Mouse (Mus musculus) midbrain, embryonic 10.5 days (tissue): ENCODE data around the gene Chst1. TPM values are rescaled to one million over a fixed set of nuclear protein-coding genes. Genes with fewer than 3 reads are reported as not detected.

ENCODE experiments used
- DNase-seq: peaks from one replicate; pipeline ENCODE4 v3.0.0-alpha.2; 2017; ENCODE audit warnings: low spot score
- H3K27ac ChIP-seq: fragments of 300-500 bp; sonication (generic); replicated peaks from 2 replicates; pipeline ENCODE4 v1.5.1; 2016; ENCODE audit warnings: mild to moderate bottlenecking
- H3K27me3 ChIP-seq: fragments of 300-500 bp; sonication (generic); 2 replicates; pipeline ENCODE4 v1.6.1; 2016; ENCODE audit warnings: low read depth, mild to moderate bottlenecking; ENCODE audit not compliant: poor library complexity, severe bottlenecking
- H3K36me3 ChIP-seq: fragments of 300-500 bp; sonication (generic); 2 replicates; pipeline ENCODE4 v1.6.1; 2016; ENCODE audit warnings: mild to moderate bottlenecking, moderate library complexity
- H3K4me1 ChIP-seq: fragments of 300-500 bp; sonication (generic); 2 replicates; pipeline ENCODE4 v1.6.1; 2016
- H3K4me3 ChIP-seq: fragments of 300-500 bp; sonication (generic); 2 replicates; pipeline ENCODE4 v1.5.1; 2016; ENCODE audit warnings: mild to moderate bottlenecking, moderate library complexity
- H3K9me3 ChIP-seq: fragments of 300-500 bp; sonication (generic); replicated peaks from 2 replicates; pipeline ENCODE4 v1.6.1; 2016; ENCODE audit warnings: mild to moderate bottlenecking
- WGBS: fragments of 180-500 bp; shearing (Covaris S2); methylation state at CpG from one replicate; pipeline ENCODE4 v1.1.7; 2016; 5-methylcytosine and 5-hydroxymethylcytosine counted together
- polyA plus RNA-seq: library from polyadenylated mRNA; unstranded; fragments of >200 nt; fragmentation: Nextera tagmentation; extraction: Ambion mirVana; gene quantifications from 2 replicates; pipeline ENCODE4 v1.2.1, GENCODE M21; 2016

Chst1 gene
- polyA plus RNA-seq, 1 experiment from 2014 or later: 5.1 TPM

DNA sequence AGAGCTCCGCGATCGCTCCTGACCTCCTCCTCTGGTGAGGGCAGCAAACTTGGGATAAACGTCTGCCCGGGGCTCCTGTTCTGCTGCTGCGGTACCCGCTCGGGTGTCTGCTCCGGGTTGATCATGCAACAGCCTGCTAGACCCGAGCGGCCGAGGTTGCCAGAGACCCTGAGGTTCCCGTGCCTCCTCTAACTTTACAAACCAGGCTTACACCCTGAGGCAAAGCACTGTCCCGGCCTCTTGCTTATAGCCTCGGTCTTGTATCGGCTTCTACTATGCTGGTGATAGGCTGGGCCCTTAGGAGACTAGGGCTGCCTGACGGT lies 802 bp downstream of the Chst1 start:
- Histone ChIP-seq H3K4me1 (peaks cover 74% of the 10 kb centered on the region), H3K27me3 (peaks cover 88% of the 10 kb centered on the region), H3K9me3 (no peaks in the 10 kb centered on the region), H3K36me3 (no peaks in the 10 kb centered on the region), H3K4me3 (peak overlapping the region; percentile 87), H3K27ac (peak overlapping the region; percentile 89)
- under 1% methylated on average over 17 of the region's 17 CpGs for WGBS
- no peak for DNase-seq

DNA sequence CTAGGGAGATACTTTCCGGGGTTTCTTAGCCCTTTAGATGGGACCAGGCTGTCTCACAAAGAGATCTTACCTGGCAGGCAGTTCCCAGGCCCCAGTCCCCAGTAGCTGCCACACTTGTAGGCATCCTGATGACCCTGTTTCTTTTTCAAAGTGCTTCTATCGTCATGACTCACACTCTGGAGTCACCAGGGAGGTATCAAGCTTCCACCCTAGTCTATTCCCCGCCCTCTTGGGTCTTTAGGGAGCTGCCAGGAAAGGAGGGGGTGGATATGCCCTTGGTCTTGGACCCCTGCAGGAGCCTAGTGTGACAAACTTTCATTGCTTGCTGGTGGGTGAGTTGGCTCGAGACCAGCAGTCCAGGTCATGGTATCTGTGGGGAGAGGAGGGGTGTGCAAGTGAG lies 1.7 kb downstream of the Chst1 start:
- WGBS: 58% methylated on average over 4 of the region's 4 CpGs
- Histone ChIP-seq H3K27me3 (peaks cover 88% of the 10 kb centered on the region), H3K36me3 (no peaks in the 10 kb centered on the region), H3K27ac (no peak overlapping the region; the same call in 1 of the 2 replicates), H3K4me1 (peaks cover 68% of the 10 kb centered on the region), H3K4me3 (peak overlapping the region; percentile 87), H3K9me3 (no peaks in the 10 kb centered on the region)
- DNase-seq: no peak

DNA sequence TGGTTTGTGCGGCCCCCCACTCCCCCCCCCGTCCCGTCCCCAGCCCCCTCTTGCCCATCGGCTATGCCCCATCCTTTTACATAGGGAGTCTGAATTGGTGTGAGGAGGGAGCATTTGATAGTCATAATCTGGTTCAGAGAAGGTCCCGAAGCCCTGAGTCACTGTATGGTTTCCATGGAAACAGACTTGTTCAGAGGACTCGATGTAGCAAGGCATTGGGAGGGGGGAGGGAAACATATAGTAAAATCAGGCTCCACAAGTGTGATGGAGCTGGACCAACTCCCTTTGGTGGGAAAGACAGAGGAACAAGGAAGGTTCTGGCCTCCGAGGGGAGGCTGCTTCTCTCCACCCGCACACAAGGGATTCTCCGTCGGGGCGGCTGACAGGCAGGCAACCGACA lies 2.6 kb downstream of the Chst1 start:
- peaks cover 87% of the 10 kb centered on the region for H3K27me3 ChIP-seq
- no peaks in the 10 kb centered on the region for H3K36me3 ChIP-seq
- no peak for DNase-seq
- WGBS: 25% methylated on average over 12 of the region's 12 CpGs
- peaks cover 62% of the 10 kb centered on the region for H3K4me1 ChIP-seq
- H3K27ac ChIP-seq: no peak overlapping the region
- H3K4me3 ChIP-seq: peak overlapping the region; percentile 87
- no peaks in the 10 kb centered on the region for H3K9me3 ChIP-seq

DNA sequence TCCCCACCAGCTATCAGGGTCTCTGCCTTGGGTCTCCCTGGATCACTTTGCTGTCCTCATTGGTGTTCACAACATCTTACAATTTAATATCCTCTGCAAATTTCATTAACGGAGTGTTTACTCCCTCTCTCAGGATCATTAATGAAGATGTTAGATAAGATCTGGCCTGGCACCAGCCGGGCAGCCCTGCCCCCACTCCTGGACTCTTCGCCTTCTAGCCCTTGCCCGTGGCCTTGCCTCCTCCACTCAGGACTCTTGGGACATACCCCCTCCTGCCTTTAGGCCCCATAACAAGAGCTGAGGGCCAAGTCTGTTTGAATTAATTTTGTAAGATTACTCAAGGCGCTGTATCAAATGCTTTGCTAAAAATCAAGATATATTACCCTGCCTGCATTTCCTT lies 4.1 kb downstream of the Chst1 start:
- WGBS: 85% methylated on average over 5 of the region's 5 CpGs

DNA sequence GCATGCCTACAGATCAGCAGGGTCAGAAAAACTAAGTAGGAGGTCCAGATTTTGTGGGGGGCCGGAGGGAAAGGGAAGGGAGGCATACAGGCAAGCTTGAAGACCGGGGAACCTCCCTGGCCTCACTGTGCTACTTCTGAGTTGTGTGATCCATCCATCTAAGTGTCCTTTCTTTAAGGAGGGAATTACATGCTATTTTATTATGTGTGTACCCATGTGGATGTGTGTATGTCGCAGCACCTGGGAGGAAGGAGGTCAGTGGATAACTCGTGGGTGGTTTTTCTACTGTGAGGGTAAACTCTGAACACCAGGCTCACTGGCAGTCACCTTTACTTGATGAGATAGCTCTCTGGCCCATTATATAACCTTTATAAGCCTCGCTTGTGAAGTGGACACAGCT lies 5.1 kb downstream of the Chst1 start:
- DNase-seq: no peak
- peaks cover 65% of the 10 kb centered on the region for H3K4me1 ChIP-seq
- no peak overlapping the region for H3K4me3 ChIP-seq
- no peaks in the 10 kb centered on the region for H3K9me3 ChIP-seq
- H3K36me3 ChIP-seq: no peaks in the 10 kb centered on the region
- H3K27me3 ChIP-seq: peaks cover 87% of the 10 kb centered on the region
- H3K27ac ChIP-seq: no peak overlapping the region
- 80% methylated on average over 5 of the region's 5 CpGs for WGBS

More for the DNA sequence above, 4.1 kb downstream of the Chst1 start:
- H3K9me3 ChIP-seq: no peaks in the 10 kb centered on the region
- H3K27me3 ChIP-seq: peaks cover 92% of the 10 kb centered on the region
- no peak for DNase-seq
- H3K4me1 ChIP-seq: peaks cover 64% of the 10 kb centered on the region
- H3K4me3 ChIP-seq: no peak overlapping the region
- no peaks in the 10 kb centered on the region for H3K36me3 ChIP-seq
- H3K27ac ChIP-seq: no peak overlapping the region

DNA sequence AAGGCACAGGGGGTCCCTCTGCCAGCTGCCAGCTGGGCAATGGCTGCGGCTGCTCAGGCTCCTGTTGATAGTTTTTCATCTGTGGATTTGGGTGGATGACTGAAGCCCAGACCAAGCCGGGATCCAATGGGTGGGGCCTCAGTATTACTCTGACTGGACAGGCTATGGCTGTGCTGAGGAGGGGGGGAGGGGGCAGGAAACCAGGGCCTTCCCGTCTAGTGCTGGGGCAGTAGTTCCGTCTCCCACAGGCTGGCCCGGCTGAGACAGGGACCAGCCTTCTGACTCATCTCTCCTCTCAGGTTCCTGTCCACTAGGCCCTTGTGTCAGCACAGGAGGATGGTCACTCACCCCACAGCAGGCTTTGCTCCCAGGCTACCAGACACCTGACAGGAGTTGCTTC lies 6.5 kb downstream of the Chst1 start:
- no peak for DNase-seq
- WGBS: 82% methylated on average over 5 of the region's 5 CpGs
- Histone ChIP-seq H3K27ac (no peak overlapping the region), H3K9me3 (no peaks in the 10 kb centered on the region), H3K36me3 (no peaks in the 10 kb centered on the region), H3K27me3 (peaks cover 93% of the 10 kb centered on the region), H3K4me3 (no peak overlapping the region), H3K4me1 (peaks cover 56% of the 10 kb centered on the region)

DNA sequence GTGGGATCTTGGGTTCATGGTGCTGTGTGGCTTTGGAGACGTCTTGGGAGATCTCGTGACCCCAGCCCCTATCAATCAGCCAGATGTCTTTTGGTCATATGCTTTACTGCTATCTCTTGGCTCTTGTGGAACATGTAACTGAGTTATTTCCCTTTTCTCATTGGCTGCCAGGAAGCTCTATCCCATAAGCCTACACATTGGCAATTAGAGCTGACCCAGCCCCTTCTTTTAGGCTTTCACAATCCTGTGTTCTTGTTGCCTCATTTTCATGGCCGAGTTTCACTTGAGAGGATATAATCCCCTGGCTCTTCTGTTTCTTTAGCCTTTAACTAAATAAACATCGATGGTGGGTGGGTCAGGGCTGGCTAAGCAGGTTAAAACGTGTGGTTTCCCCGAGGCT lies 7.6 kb downstream of the Chst1 start:
- Histone ChIP-seq H3K27me3 (peaks cover 93% of the 10 kb centered on the region), H3K9me3 (no peaks in the 10 kb centered on the region), H3K36me3 (no peaks in the 10 kb centered on the region), H3K27ac (no peak overlapping the region), H3K4me1 (peaks cover 44% of the 10 kb centered on the region), H3K4me3 (no peak overlapping the region)
- WGBS: 67% methylated on average over 6 of the region's 6 CpGs
- no peak for DNase-seq

DNA sequence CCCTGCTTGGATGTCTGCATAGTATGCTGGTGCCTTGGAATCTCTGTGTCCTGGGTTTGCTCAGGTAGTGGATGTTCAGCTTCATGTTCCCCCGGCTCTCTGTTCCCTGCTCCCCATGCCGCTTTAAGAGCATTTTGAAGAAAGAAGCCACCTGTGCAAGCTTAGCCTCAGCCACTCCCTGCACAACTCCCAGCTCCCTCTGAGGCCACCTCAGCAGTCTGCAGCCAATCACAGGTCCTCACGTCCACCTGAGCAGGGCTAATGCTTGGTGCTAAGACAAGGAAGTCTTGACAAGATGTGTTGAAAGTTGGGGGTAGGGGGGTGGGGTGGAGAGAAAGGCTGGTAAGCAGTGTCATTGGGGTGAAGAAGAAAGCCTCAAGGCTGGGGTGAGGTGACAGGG lies 8.1 kb downstream of the Chst1 start:
- Histone ChIP-seq H3K9me3 (no peaks in the 10 kb centered on the region), H3K4me3 (no peak overlapping the region), H3K27me3 (peaks cover 93% of the 10 kb centered on the region), H3K27ac (no peak overlapping the region), H3K36me3 (no peaks in the 10 kb centered on the region), H3K4me1 (peaks cover 40% of the 10 kb centered on the region)
- DNase-seq: no peak
- WGBS: 70% methylated on average over 3 of the region's 3 CpGs

DNA sequence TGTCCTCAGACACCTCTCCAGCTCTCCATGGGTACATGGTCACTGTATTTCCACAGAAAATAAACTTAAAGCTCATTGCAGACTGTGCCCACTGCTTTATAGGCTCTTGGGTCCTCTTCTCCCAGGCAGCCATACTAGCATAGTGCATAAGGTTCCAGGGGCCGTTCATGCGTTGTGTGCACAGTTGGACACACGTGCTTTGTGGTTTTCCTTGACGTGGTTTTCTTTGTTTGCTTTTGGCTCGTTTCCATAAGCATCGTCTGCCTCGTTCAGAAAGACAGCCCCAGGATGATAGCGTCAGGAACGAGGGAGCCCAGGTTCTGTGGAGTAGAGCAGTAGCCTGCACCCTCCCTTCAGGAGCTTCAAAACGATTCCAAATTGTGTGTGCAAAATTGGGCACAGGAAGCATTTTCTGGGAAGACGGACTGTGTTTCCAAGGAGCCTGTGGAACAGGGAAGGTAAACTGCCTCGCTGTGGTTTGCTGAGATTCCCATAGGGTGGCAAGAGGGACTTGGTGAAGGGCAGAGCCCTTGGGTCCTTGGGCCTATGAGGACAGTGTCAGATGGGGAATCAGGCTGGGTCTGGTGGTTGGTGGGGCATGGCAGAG lies 8.6 kb downstream of the Chst1 start:
- 81% methylated on average over 12 of the region's 12 CpGs for WGBS
- H3K9me3 ChIP-seq: no peaks in the 10 kb centered on the region
- no peak for DNase-seq
- peaks cover 35% of the 10 kb centered on the region for H3K4me1 ChIP-seq
- peaks cover under 1% of the 10 kb centered on the region; the same call in 1 of the 2 replicates for H3K36me3 ChIP-seq
- H3K4me3 ChIP-seq: no peak overlapping the region
- H3K27me3 ChIP-seq: peaks cover 88% of the 10 kb centered on the region
- no peak overlapping the region for H3K27ac ChIP-seq

DNA sequence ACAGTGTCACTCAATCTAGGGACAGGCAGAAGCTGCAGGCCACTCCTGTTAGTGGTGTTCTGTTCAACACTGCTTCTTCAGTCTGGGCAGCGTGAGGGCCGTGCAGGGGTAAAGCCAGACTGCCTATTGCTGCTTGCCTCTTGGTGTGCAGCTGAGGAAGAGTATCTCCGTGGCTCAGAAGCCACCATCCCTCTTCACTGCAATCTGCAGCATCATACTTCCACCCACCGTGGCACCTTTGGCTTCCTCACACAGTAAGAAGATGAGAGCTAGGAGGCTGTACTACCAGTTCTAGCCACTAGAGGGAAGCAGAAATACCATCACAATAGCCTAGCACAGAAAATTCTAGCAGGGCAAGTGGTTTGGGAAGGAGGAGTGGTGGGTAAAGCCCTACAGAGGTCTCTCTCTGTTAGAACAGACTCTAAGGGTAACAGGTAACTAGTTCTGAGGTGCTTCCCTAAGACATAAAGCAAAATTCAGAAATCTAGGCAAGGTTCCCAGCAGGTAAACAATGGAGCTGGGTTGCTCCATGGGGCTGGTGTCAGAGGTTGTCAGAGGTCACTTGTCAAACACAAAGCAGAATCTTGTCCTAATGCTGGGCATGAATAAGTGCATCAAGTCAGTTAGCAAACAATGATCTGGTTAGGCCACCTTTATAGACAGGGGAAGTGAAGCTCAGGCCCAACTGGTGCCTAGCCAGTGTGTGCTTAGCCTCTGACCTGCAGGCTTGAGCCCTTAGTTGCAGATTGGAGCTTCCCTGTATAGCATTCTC lies 9.5 kb downstream of the Chst1 start:
- 0 out of 2 replicates have a peak overlapping the region, but pooled peaks have one; percentile 53 for H3K27ac ChIP-seq

DNA sequence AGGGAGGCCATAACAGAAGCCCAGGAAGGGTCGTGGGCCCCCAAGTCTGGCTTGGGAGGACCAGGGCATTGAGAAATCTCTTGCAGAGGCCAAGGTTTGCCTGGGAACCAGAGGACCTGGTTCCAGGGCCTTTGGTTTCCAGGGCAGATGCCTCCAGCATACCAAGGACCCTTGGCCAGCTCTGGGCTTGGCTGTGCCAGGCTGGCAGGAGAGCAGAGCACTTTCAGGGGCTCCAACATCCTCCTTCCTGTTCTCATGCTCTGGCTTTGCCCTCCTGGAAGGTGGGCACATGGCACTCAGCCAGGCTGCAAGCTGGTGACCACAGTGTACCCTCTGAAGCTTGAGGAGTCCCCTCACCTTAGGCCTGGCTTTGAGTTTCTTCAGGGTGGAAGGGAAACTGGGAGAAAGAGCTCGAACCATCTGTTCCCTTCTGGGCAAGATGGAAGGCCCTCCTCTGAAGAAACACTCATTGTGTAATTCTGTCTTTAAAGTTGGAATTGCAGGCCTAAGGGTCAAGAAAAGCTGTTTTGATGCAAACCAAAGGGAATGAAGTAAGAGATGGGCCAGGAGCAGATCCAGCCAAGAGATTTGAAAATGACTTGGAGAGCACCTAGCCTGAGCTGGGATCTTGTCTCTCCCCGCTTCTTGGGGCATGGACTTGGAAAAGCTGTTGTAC lies 10.3 kb downstream of the Chst1 start:
- H3K27ac ChIP-seq: 0 out of 2 replicates have a peak overlapping the region, but pooled peaks have one; percentile 53
- 71% methylated on average over 3 of the region's 3 CpGs for WGBS
- no peak overlapping the region for H3K4me3 ChIP-seq
- peaks cover 71% of the 10 kb centered on the region for H3K27me3 ChIP-seq
- peaks cover 24% of the 10 kb centered on the region for H3K4me1 ChIP-seq
- DNase-seq: no peak
- H3K9me3 ChIP-seq: no peaks in the 10 kb centered on the region
- peaks cover 15% of the 10 kb centered on the region for H3K36me3 ChIP-seq

More for the DNA sequence above, 9.5 kb downstream of the Chst1 start:
- peaks cover 9% of the 10 kb centered on the region for H3K36me3 ChIP-seq
- DNase-seq: peak; percentile 64
- WGBS: 53% methylated on average over 4 of the region's 4 CpGs
- H3K4me1 ChIP-seq: peaks cover 27% of the 10 kb centered on the region
- H3K4me3 ChIP-seq: no peak overlapping the region
- H3K27me3 ChIP-seq: peaks cover 79% of the 10 kb centered on the region
- H3K9me3 ChIP-seq: no peaks in the 10 kb centered on the region

DNA sequence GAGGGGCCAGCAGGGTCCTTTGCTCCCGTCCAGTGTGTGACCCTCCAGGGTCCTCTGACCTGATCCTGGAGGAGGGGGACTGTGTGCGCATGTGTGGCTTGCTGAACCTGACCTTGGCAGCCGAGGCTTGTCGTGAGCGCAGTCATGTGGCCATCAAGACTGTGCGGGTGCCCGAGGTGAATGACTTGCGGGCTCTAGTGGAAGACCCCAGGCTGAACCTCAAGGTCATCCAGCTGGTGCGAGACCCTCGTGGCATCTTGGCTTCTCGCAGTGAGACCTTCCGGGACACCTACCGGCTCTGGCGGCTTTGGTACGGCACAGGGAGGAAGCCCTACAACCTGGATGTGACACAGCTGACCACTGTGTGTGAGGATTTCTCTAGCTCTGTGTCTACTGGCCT lies 14.1 kb downstream of the Chst1 start:
- peaks cover 13% of the 10 kb centered on the region for H3K4me1 ChIP-seq
- peaks cover 35% of the 10 kb centered on the region for H3K27me3 ChIP-seq
- H3K4me3 ChIP-seq: no peak overlapping the region
- no peaks in the 10 kb centered on the region for H3K9me3 ChIP-seq
- no peak for DNase-seq
- no peak overlapping the region for H3K27ac ChIP-seq
- 95% methylated on average over 15 of the region's 15 CpGs for WGBS
- peaks cover 15% of the 10 kb centered on the region for H3K36me3 ChIP-seq

DNA sequence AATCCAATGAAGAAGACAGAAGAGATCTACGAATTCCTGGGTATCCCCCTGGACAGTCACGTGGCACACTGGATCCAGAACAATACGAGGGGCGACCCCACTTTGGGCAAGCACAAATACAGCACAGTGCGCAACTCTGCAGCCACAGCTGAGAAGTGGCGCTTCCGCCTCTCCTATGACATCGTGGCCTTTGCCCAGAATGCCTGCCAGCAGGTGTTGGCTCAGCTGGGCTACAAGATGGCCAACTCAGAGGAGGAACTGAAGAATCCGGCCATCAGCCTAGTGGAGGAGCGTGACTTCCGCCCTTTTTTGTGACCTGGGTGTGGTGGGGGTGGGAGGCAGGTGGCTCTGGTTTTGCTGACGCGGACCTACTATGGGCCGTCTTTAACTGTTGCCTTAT lies 14.6 kb downstream of the Chst1 start:
- peaks cover 33% of the 10 kb centered on the region for H3K27me3 ChIP-seq
- peaks cover 15% of the 10 kb centered on the region for H3K36me3 ChIP-seq
- H3K9me3 ChIP-seq: no peaks in the 10 kb centered on the region
- H3K4me1 ChIP-seq: peaks cover 8% of the 10 kb centered on the region
- no peak overlapping the region for H3K27ac ChIP-seq
- WGBS: 96% methylated on average over 14 of the region's 14 CpGs
- no peak for DNase-seq
- H3K4me3 ChIP-seq: no peak overlapping the region
